Mouse (Mus musculus): ENCODE data around the gene Taf5l. TPM values are rescaled to one million over a fixed set of nuclear protein-coding genes. Genes with fewer than 3 reads are reported as not detected.

Gene Taf5l
- polyA plus RNA-seq, 1 experiment from 2014 or later, result 15.0 TPM

DNA sequence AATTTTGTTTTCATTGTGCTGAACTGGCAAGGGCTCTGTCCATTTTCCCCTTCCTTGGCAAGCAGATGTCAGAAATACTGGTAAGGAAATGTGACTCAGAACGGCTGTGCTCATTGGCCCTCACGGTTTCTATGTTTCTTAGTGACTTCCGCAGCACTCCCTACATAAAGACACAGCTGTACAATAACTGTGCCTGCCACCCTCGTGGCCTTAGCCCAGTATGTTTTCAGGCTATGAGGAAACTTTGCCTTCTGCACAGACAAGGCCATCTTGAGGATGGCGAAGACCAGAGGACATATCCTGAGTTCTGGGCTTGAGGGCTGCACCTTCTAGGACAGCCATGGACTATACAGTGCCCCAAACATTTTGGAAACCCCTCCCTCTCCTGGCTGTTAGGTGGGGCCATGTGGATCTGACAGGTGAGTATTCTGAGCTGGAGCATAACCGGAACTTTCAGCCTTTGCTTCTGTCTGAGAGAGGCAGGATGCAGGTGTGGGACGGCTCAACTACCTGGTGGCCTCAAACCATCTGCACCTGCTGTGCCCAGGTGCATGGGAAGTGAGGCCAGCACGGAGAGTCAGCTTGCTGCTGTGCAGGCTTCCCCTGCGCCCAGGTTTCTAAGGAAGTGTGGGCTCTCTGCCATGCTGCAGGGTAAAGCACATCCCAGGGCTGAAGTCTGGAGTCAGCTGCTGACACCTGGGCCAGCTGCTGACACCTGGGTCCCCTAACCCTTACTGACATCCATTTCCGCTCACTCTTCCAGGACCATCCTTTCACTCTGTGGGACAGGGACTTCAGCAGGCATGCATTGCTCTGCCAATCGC, 35.8 kb upstream of the Taf5l start:
- no peak overlapping the region for H3K4me2 ChIP-seq (ENCODE audit: low read depth, low read length)
- no peak overlapping the region for H3K27ac ChIP-seq (ENCODE audit: low read depth)
- H3K4me3 ChIP-seq (ENCODE audit: low read depth, low read length), result no peak overlapping the region
- DNase-seq (no peak), ATAC-seq (no peak)
- H3K9ac ChIP-seq (replicated peaks), result no peak overlapping the region
- no peaks in the 10 kb centered on the region for H3K9me3 ChIP-seq (ENCODE audit: low read length)
- WGBS (ENCODE audit: insufficient replicate concordance), result 65% methylated on average over 11 of the region's 11 CpGs
- no peaks in the 10 kb centered on the region for H3K27me3 ChIP-seq (ENCODE audit: insufficient read depth, low read length)
- H3K4me1 ChIP-seq (ENCODE audit: insufficient read depth), result no peaks in the 10 kb centered on the region
- no peaks in the 10 kb centered on the region for H3K36me3 ChIP-seq (replicated peaks; ENCODE audit: insufficient read depth, low read length)
- TF ChIP-seq CTCF (IDR thresholded peaks at IDR 0.05; ENCODE audit: low read depth), result no peak
- TF ChIP-seq EP300 (IDR thresholded peaks at IDR 0.05; ENCODE audit: low read depth), result no peak

DNA sequence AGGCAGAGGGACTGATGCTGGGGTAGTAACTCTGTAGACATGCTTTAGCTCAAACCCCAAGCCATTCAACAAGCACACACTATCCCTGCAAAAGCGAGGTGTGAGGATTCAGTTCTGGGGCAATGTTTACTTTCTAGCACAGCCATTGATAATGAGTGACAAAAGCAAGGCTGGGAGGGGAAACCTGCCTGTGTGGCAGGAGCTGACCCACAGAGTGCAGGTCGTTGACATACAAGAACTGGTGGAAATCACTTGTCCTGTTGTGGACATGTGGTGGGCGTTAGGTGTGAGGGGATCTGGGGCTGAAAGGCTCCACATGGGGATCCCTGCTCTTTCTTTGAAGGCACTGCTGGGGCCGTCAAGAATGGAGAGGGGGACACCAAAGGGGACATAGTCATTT, 31.4 kb upstream of the Taf5l start:
- no peaks in the 10 kb centered on the region for H3K27me3 ChIP-seq (ENCODE audit: insufficient read depth, low read length)
- TF ChIP-seq CTCF (IDR thresholded peaks at IDR 0.05; ENCODE audit: low read depth) (no peak), EP300 (IDR thresholded peaks at IDR 0.05; ENCODE audit: low read depth) (no peak)
- no peak overlapping the region for H3K27ac ChIP-seq (ENCODE audit: low read depth)
- H3K4me3 ChIP-seq (ENCODE audit: low read depth, low read length), result no peak overlapping the region
- WGBS (ENCODE audit: insufficient replicate concordance), result 63% methylated on average over 4 of the region's 4 CpGs
- no peaks in the 10 kb centered on the region for H3K9me3 ChIP-seq (ENCODE audit: low read length)
- H3K9ac ChIP-seq (replicated peaks), result no peak overlapping the region
- H3K4me2 ChIP-seq (ENCODE audit: low read depth, low read length), result no peak overlapping the region
- peaks cover 1% of the 10 kb centered on the region for H3K36me3 ChIP-seq (replicated peaks; ENCODE audit: insufficient read depth, low read length)
- no peaks in the 10 kb centered on the region for H3K4me1 ChIP-seq (ENCODE audit: insufficient read depth)
- DNase-seq, result no peak
- ATAC-seq, result peak; percentile 87

DNA sequence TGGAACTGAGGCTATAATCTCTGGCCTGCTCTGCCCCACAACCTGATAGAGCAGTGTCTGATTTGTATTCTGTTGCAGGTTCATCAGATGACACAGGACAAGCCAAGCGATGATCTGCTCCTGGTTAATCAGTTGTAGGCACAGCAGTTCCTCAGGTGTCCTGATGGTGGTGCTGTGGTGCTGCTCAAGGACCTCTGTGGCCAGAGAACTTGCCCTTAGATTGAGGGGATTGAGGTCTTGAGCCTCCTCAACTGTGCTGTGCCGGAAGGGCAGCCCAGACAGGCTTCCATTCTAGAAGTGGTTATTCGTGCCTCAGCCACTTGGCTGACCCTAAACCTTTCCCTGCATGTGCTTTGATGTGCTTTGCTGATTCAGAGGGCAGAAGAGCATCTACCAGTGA, 30.9 kb upstream of the Taf5l start:
- 25% methylated on average over 3 of the region's 3 CpGs for WGBS (ENCODE audit: insufficient replicate concordance)
- H3K36me3 ChIP-seq (replicated peaks; ENCODE audit: insufficient read depth, low read length), result peaks cover 6% of the 10 kb centered on the region
- H3K27ac ChIP-seq (ENCODE audit: low read depth), result no peak overlapping the region
- H3K9me3 ChIP-seq (ENCODE audit: low read length), result no peaks in the 10 kb centered on the region
- H3K4me3 ChIP-seq (ENCODE audit: low read depth, low read length), result no peak overlapping the region
- H3K9ac ChIP-seq (replicated peaks), result no peak overlapping the region
- peak; percentile 75 for DNase-seq
- H3K4me2 ChIP-seq (ENCODE audit: low read depth, low read length), result no peak overlapping the region
- TF ChIP-seq CTCF (IDR thresholded peaks at IDR 0.05; ENCODE audit: low read depth) (peak; percentile 97), EP300 (IDR thresholded peaks at IDR 0.05; ENCODE audit: low read depth) (no peak)
- no peaks in the 10 kb centered on the region for H3K27me3 ChIP-seq (ENCODE audit: insufficient read depth, low read length)
- H3K4me1 ChIP-seq (ENCODE audit: insufficient read depth), result no peaks in the 10 kb centered on the region
- ATAC-seq, result peak; percentile 77

DNA sequence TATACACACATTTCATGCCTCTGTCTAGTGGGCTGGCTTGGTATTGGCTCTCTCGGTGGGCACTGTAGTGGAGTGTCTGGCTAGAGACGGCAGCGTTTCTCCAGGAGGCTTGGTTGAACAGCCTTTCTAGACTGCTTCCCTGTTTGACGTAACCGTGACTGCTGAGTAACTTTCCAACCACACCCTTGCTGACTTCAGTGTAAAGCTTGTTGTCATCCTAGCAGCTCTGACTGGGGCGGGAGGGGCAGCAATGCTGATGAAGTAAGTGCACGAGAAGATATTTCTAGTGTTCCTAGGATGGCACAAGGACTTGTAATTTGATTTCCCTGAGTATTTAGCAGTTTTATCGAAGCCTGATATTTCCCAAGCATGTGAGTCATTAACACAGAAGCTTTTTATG, 24.7 kb upstream of the Taf5l start:
- H3K9ac ChIP-seq (replicated peaks), result no peak overlapping the region
- H3K27ac ChIP-seq (ENCODE audit: low read depth), result no peak overlapping the region
- ATAC-seq (no peak), DNase-seq (no peak)
- no peaks in the 10 kb centered on the region for H3K27me3 ChIP-seq (ENCODE audit: insufficient read depth, low read length)
- no peak overlapping the region for H3K4me3 ChIP-seq (ENCODE audit: low read depth, low read length)
- no peak overlapping the region for H3K4me2 ChIP-seq (ENCODE audit: low read depth, low read length)
- TF ChIP-seq EP300 (IDR thresholded peaks at IDR 0.05; ENCODE audit: low read depth) (no peak), CTCF (IDR thresholded peaks at IDR 0.05; ENCODE audit: low read depth) (no peak)
- 70% methylated on average over 8 of the region's 8 CpGs for WGBS (ENCODE audit: insufficient replicate concordance)
- H3K36me3 ChIP-seq (replicated peaks; ENCODE audit: insufficient read depth, low read length), result peaks cover 37% of the 10 kb centered on the region
- no peaks in the 10 kb centered on the region for H3K4me1 ChIP-seq (ENCODE audit: insufficient read depth)
- no peaks in the 10 kb centered on the region for H3K9me3 ChIP-seq (ENCODE audit: low read length)

DNA sequence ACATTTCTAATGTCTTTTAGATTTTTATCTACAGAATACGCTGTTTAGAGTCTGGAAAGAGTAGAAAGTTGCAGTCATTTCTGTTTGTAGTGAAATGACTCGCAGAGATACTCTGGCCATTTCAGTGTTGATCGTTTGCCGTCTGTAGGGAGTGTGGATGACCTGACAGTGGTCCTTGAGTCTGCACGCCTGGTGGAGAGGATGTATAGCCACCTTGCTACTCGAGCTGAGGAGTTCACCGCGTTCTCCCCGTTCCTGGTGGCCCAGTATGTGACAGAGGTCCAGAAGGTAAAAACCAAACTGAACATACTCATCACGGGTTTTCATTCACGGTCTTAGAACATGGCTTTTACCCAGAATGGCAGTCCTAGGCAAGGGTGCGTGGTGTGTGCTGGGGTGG, 23.7 kb upstream of the Taf5l start:
- Histone ChIP-seq H3K4me1 (ENCODE audit: insufficient read depth) (no peaks in the 10 kb centered on the region), H3K27ac (ENCODE audit: low read depth) (no peak overlapping the region), H3K4me2 (ENCODE audit: low read depth, low read length) (no peak overlapping the region), H3K4me3 (ENCODE audit: low read depth, low read length) (no peak overlapping the region), H3K36me3 (replicated peaks; ENCODE audit: insufficient read depth, low read length) (peaks cover 40% of the 10 kb centered on the region), H3K9ac (replicated peaks) (no peak overlapping the region), H3K9me3 (ENCODE audit: low read length) (no peaks in the 10 kb centered on the region), H3K27me3 (ENCODE audit: insufficient read depth, low read length) (no peaks in the 10 kb centered on the region)
- ATAC-seq (no peak), DNase-seq (no peak)
- TF ChIP-seq EP300 (IDR thresholded peaks at IDR 0.05; ENCODE audit: low read depth) (no peak), CTCF (IDR thresholded peaks at IDR 0.05; ENCODE audit: low read depth) (no peak)
- WGBS (ENCODE audit: insufficient replicate concordance), result 91% methylated on average over 12 of the region's 12 CpGs

DNA sequence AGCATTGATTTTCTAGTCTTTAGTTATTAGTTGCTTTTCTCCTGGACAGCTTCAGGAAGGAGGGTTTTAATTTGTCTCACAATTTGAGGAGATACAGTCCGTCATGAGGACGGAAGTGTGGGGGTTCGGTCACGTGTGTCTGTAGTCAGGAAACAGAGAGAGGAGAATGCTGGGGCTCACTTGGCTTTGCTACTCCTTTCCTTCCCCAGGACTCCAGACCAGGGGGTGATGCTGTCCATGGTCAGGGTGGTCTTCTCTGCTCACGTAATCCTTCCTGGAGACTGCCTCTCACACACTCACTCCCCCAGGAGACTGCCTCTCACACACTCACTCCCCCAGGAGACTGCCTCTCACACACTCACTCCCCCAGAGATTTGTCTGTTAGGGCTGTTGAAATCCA, 23.2 kb upstream of the Taf5l start:
- peaks cover 45% of the 10 kb centered on the region for H3K36me3 ChIP-seq (replicated peaks; ENCODE audit: insufficient read depth, low read length)
- DNase-seq, result no peak
- H3K27me3 ChIP-seq (ENCODE audit: insufficient read depth, low read length), result no peaks in the 10 kb centered on the region
- WGBS (ENCODE audit: insufficient replicate concordance), result 88% methylated on average over 5 of the region's 5 CpGs
- no peak overlapping the region for H3K4me3 ChIP-seq (ENCODE audit: low read depth, low read length)
- no peak overlapping the region for H3K9ac ChIP-seq (replicated peaks)
- TF ChIP-seq EP300 (IDR thresholded peaks at IDR 0.05; ENCODE audit: low read depth) (no peak), CTCF (IDR thresholded peaks at IDR 0.05; ENCODE audit: low read depth) (no peak)
- no peak overlapping the region for H3K27ac ChIP-seq (ENCODE audit: low read depth)
- ATAC-seq, result no peak
- H3K9me3 ChIP-seq (ENCODE audit: low read length), result no peaks in the 10 kb centered on the region
- H3K4me1 ChIP-seq (ENCODE audit: insufficient read depth), result no peaks in the 10 kb centered on the region
- H3K4me2 ChIP-seq (ENCODE audit: low read depth, low read length), result no peak overlapping the region

All from liver, postnatal 0 days (tissue).